Mouse (Mus musculus): ENCODE data around the gene Rfx6. TPM values are rescaled to one million over a fixed set of nuclear protein-coding genes. Genes with fewer than 3 reads are reported as not detected.

The Rfx6 gene
- not detected in 2 replicates for polyA plus RNA-seq (2012; rRNA removed)

DNA sequence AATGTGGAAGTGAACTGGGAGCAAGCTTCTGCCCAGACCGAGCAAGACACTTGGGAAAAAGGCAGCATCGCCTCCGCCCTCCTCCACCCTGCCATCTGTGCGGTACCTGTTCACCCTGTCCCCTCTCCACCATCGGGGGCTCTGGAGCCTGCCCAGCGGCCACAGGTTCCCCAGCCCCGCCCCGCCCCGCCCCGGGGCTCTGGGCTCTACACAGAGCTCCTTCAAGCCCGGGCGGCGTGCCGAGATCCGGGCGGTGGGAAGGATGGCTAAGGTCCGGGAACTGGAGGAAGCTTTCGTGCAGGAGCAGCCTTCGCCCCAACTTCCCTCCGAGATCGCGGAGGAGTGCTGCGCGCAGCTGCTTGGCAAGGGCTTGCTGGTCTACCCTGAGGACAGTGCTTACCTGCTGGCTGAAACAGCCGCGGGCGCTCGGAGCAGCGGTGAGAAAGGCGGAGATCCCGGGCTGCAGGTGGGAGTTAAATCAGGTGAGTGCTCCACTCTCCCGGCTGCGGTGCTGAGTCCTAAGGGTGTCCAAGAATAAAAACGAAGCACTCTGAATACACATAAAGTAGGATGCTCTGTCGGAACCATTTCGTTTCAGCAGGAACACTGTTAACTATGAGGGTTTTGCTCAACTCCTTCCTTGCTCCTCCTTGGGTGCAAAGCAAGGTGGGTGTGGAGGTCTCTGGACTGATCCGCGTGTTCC, at the start of gene Rfx6:
Gene Rfx6 (plus strand): TSS at position 209 of the 703 bp plus-strand sequence.

DNA sequence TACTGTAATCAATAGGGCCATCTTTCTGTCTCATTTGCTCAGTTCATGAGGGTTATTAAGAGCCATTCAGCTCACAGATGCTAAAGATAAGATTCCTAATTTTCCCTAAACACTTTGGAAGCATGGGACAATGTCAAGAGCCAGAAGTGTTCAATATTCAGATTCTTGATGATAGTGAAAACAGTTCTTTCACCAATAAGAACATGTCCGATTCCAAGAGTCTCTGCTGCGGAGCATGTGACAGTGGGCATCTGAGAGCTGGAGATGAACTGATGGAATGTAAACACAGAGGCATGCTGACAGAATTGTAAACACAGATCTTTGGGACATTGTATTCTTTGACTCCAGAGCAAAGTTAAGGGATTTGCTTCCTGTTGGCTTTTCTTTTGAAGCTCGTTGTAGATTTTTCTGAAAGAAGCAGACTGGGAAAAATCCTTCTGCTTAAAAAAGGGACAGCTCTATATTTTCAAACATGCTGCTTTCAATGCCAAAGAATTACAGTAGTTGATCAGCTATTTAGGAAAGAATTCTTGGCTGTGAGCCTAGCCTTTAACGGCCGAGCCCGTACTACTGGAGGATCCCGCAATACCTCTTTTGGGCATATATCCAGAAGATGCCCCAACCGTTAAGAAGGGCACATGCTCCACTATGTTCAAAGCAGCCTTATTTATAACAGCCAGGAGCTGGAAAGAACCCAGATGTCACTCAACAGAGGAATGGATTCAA, 46.0 kb upstream of the Rfx6 start, which contains the start of gene Gprc6a:
Gene Gprc6a (minus strand): TSS at position 51 of the 726 bp plus-strand sequence.

Other genes with a start within 250 kb of the Rfx6 start
- 0.23 TPM in 1 of 2 replicates, not detected in the other for gene Gm49339, start 197.1 kb upstream of the Rfx6 start, polyA plus RNA-seq (2012; rRNA removed)
- gene Lilr4b, start 197.1 kb upstream of the Rfx6 start, polyA plus RNA-seq (2012; rRNA removed), result 0.11 and 0.23 TPM in 2 replicates
- 0.64 and 1.1 TPM in 2 replicates for gene Lilrb4a, start 186.8 kb upstream of the Rfx6 start, polyA plus RNA-seq (2012; rRNA removed)
- 1.7 and 1.9 TPM in 2 replicates for gene Fam162b, start 87.2 kb upstream of the Rfx6 start, polyA plus RNA-seq (2012; rRNA removed)
- 0.04 and 0.05 TPM in 2 replicates for gene Gprc6a, start 46.3 kb upstream of the Rfx6 start, polyA plus RNA-seq (2012; rRNA removed)